Mouse (Mus musculus): ENCODE data around the gene Ntsr1. TPM values are rescaled to one million over a fixed set of nuclear protein-coding genes. Genes with fewer than 3 reads are reported as not detected.

The Ntsr1 gene
- polyA plus RNA-seq, 1 experiment: not detected

GRCm38 (mm10) chr2:180495906-180496305, 3.9 kb upstream of the Ntsr1 start:
- Histone ChIP-seq H3K4me1 (ENCODE audit: control insufficient read depth) (no peaks in the 10 kb centered on the region), H3K36me3 (ENCODE audit: control insufficient read depth) (no peaks in the 10 kb centered on the region), H3K4me3 (replicated peaks) (no peak overlapping the region), H3K27me3 (ENCODE audit: control insufficient read depth) (peaks cover 27% of the 10 kb centered on the region), H3K9me3 (ENCODE audit: control insufficient read depth, low read length) (no peaks in the 10 kb centered on the region)
- TF ChIP-seq TAL1 (IDR thresholded peaks at IDR 0.05; ENCODE audit: low read length) (no peak), GATA1 (IDR thresholded peaks at IDR 0.05; ENCODE audit: low read length) (no peak)

GRCm38 (mm10) chr2:180500726-180501125, 950 bp downstream of the Ntsr1 start:
- TF ChIP-seq TAL1 (IDR thresholded peaks at IDR 0.05; ENCODE audit: low read length) (no peak), GATA1 (IDR thresholded peaks at IDR 0.05; ENCODE audit: low read length) (no peak)
- Histone ChIP-seq H3K36me3 (ENCODE audit: control insufficient read depth) (no peaks in the 10 kb centered on the region), H3K4me1 (ENCODE audit: control insufficient read depth) (no peaks in the 10 kb centered on the region), H3K27me3 (ENCODE audit: control insufficient read depth) (peaks cover 32% of the 10 kb centered on the region), H3K4me3 (replicated peaks) (no peak overlapping the region), H3K9me3 (ENCODE audit: control insufficient read depth, low read length) (no peaks in the 10 kb centered on the region)

DNA sequence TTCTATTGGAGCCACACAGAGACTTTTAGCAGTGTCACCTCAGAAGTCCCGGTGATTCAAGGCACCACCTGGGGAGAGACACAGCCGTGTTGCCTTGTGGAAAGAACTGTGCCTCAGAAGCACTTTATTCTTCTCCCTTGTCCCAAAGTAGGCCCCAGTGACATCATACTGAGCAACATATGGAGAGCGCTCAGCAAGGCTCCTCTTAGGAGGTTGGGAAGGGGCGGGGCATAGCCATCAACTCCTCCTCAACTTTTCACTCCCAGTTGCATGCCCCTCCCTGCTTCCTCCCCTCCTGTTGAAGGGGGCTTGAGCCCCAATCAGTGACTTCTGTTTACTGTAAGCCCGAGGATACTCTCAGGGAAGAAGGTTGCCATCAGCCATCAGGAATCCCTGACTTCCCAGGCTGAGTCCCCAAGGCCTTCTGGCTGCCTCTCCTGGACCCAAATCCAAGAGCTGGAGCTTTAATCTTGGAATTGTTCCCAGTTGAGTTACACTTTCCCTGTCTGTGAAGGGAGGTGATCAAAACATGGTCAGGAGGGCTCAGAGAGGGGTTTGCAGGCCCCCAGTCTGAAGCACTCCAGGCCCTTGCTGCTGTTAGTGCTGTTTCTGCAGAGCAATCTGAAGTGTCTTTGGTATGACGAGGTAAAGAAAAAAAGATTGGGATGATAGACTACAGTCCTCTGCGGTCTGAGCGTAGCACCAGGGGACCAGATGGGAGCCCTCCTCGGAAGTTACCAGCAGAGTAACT, 1.6 kb downstream of the Ntsr1 start:
- Histone ChIP-seq H3K9me3 (ENCODE audit: control insufficient read depth, low read length) (no peaks in the 10 kb centered on the region), H3K4me1 (ENCODE audit: control insufficient read depth) (no peaks in the 10 kb centered on the region), H3K4me3 (replicated peaks) (no peak overlapping the region), H3K27me3 (ENCODE audit: control insufficient read depth) (peaks cover 32% of the 10 kb centered on the region), H3K36me3 (ENCODE audit: control insufficient read depth) (no peaks in the 10 kb centered on the region)
- TF ChIP-seq GATA1 (IDR thresholded peaks at IDR 0.05; ENCODE audit: low read length): no peak
- TF ChIP-seq TAL1 (IDR thresholded peaks at IDR 0.05; ENCODE audit: low read length): no peak

DNA sequence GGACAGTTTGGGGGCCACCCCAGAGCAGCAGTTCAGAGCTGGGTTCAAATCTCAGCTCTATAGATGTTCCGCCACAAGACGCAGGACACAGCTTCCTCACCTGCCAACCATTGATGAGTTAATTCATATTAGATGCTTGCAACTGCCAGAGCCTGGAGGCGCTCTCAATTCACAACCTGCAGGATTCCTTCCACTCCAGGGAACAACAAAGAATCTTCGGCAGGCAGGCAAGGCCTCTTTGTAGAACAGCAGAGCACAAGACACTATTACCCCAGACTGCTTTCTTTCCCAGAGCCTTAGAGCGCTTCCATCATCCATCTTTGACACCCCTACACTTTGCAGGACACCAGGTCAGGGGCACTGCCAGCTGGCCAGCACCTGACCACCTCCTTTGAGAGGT, 6.5 kb downstream of the Ntsr1 start:
- Histone ChIP-seq H3K4me1 (ENCODE audit: control insufficient read depth) (no peaks in the 10 kb centered on the region), H3K9me3 (ENCODE audit: control insufficient read depth, low read length) (no peaks in the 10 kb centered on the region), H3K4me3 (replicated peaks) (no peak overlapping the region), H3K36me3 (ENCODE audit: control insufficient read depth) (no peaks in the 10 kb centered on the region), H3K27me3 (ENCODE audit: control insufficient read depth) (peaks cover 1% of the 10 kb centered on the region; the same call in 1 of the 2 replicates)
- no peak for TF ChIP-seq GATA1 (IDR thresholded peaks at IDR 0.05; ENCODE audit: low read length)
- no peak for TF ChIP-seq TAL1 (IDR thresholded peaks at IDR 0.05; ENCODE audit: low read length)

- H3K4me3 ChIP-seq (replicated peaks): no peak overlapping the region
- no peaks in the 10 kb centered on the region for H3K9me3 ChIP-seq (ENCODE audit: control insufficient read depth, low read length)
- no peaks in the 10 kb centered on the region for H3K27me3 ChIP-seq (ENCODE audit: control insufficient read depth)
- H3K36me3 ChIP-seq (ENCODE audit: control insufficient read depth): no peaks in the 10 kb centered on the region
- H3K4me1 ChIP-seq (ENCODE audit: control insufficient read depth): no peaks in the 10 kb centered on the region
- TF ChIP-seq TAL1 (IDR thresholded peaks at IDR 0.05; ENCODE audit: low read length): no peak
- TF ChIP-seq GATA1 (IDR thresholded peaks at IDR 0.05; ENCODE audit: low read length): no peak
These were observed 8.8 kb downstream of the Ntsr1 start for GRCm38 (mm10) chr2:180508455-180509115.

- Histone ChIP-seq H3K4me3 (replicated peaks) (no peak overlapping the region), H3K36me3 (ENCODE audit: control insufficient read depth) (no peaks in the 10 kb centered on the region), H3K4me1 (ENCODE audit: control insufficient read depth) (no peaks in the 10 kb centered on the region), H3K9me3 (ENCODE audit: control insufficient read depth, low read length) (no peaks in the 10 kb centered on the region), H3K27me3 (ENCODE audit: control insufficient read depth) (no peaks in the 10 kb centered on the region)
- TF ChIP-seq TAL1 (IDR thresholded peaks at IDR 0.05; ENCODE audit: low read length) (no peak), GATA1 (IDR thresholded peaks at IDR 0.05; ENCODE audit: low read length) (no peak)
These were observed 11.1 kb downstream of the Ntsr1 start for GRCm38 (mm10) chr2:180510867-180511266.

DNA sequence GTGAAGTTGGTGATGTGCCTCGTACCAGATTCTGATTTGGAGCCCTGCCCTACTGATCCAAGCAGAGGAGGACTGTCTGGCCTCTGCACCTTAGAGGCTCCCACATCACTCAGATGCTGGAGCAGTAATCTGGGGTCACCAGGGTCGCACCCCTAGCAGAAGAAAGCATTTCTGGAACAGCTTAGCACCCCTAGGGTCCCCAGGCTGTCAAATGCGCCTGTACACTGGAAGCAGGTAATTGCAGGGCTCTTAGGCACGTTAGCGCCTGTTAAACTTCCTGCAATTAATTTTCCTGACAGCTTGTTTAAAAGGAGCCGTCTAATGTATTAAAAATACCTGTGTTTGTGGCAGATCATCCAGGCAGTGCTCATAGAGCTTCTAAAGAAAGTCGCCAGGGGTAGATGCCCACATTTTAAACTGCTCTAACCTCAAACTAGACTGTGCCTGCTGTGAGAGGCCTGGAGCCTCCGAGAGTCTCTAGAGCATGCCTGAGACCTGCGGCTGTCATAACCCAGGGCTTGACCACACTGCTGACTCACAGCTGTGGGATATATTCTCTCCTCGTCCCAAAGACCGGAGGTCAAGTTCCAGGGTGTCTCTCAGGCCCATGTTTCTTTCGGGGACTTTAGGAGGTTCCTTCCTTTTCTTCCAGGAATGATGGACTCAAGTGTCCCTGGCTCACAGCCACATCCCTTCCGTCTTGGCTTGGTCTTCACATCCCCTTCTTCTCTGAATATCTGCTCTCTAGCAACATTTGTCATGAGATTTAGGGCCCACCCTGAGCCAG, 12.3 kb downstream of the Ntsr1 start:
- Histone ChIP-seq H3K9me3 (ENCODE audit: control insufficient read depth, low read length) (no peaks in the 10 kb centered on the region), H3K27me3 (ENCODE audit: control insufficient read depth) (no peaks in the 10 kb centered on the region), H3K36me3 (ENCODE audit: control insufficient read depth) (no peaks in the 10 kb centered on the region), H3K4me1 (ENCODE audit: control insufficient read depth) (no peaks in the 10 kb centered on the region), H3K4me3 (replicated peaks) (no peak overlapping the region)
- no peak for TF ChIP-seq TAL1 (IDR thresholded peaks at IDR 0.05; ENCODE audit: low read length)
- no peak for TF ChIP-seq GATA1 (IDR thresholded peaks at IDR 0.05; ENCODE audit: low read length)

DNA sequence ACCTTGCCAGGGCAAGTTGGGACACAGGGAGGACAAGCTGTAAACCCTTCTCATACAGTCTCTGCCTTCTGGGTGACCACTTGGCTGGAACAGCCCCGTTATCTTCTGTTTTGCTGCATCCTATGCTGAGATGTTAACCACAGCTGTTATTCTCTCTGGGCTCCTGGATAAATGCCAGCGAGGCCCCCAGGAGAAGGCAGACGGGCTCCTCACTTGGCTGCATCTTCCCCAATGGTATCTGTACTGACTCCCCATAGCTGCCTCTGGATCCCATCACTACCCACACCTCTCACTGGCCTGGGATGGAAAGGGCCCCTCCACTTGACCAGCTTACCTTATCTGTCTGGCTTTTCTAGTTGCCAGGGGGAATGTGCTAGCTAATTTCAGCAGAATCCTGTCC, 13.2 kb downstream of the Ntsr1 start:
- no peaks in the 10 kb centered on the region for H3K4me1 ChIP-seq (ENCODE audit: control insufficient read depth)

GRCm38 (mm10) chr2:180513835-180514234, 14.1 kb downstream of the Ntsr1 start:
- no peaks in the 10 kb centered on the region for H3K36me3 ChIP-seq (ENCODE audit: control insufficient read depth)
- H3K4me1 ChIP-seq (ENCODE audit: control insufficient read depth): no peaks in the 10 kb centered on the region
- no peak overlapping the region for H3K4me3 ChIP-seq (replicated peaks)
- H3K27me3 ChIP-seq (ENCODE audit: control insufficient read depth): no peaks in the 10 kb centered on the region
- TF ChIP-seq GATA1 (IDR thresholded peaks at IDR 0.05; ENCODE audit: low read length): no peak
- TF ChIP-seq TAL1 (IDR thresholded peaks at IDR 0.05; ENCODE audit: low read length): no peak
- H3K9me3 ChIP-seq (ENCODE audit: control insufficient read depth, low read length): no peaks in the 10 kb centered on the region

More for the DNA sequence above, 13.2 kb downstream of the Ntsr1 start:
- no peak overlapping the region for H3K4me3 ChIP-seq (replicated peaks)
- no peaks in the 10 kb centered on the region for H3K36me3 ChIP-seq (ENCODE audit: control insufficient read depth)
- H3K9me3 ChIP-seq (ENCODE audit: control insufficient read depth, low read length): no peaks in the 10 kb centered on the region
- no peaks in the 10 kb centered on the region for H3K27me3 ChIP-seq (ENCODE audit: control insufficient read depth)
- no peak for TF ChIP-seq TAL1 (IDR thresholded peaks at IDR 0.05; ENCODE audit: low read length)
- no peak for TF ChIP-seq GATA1 (IDR thresholded peaks at IDR 0.05; ENCODE audit: low read length)

Measured in erythroblast, embryonic 14.5 days (primary cell).